Mouse (Mus musculus): ENCODE measurements at regions not wholly inside any gene's neighbourhood (a gene's known extent, or its start where the extent isn't known, plus 50 kb on each side); places are given as distances from the start of the nearest gene placed in this dataset.
"Not testable (repeated sequence)": the region's sequence is repeated elsewhere in the genome, so short reads cannot be mapped to it uniquely, and the experiment has no call there.

DNA sequence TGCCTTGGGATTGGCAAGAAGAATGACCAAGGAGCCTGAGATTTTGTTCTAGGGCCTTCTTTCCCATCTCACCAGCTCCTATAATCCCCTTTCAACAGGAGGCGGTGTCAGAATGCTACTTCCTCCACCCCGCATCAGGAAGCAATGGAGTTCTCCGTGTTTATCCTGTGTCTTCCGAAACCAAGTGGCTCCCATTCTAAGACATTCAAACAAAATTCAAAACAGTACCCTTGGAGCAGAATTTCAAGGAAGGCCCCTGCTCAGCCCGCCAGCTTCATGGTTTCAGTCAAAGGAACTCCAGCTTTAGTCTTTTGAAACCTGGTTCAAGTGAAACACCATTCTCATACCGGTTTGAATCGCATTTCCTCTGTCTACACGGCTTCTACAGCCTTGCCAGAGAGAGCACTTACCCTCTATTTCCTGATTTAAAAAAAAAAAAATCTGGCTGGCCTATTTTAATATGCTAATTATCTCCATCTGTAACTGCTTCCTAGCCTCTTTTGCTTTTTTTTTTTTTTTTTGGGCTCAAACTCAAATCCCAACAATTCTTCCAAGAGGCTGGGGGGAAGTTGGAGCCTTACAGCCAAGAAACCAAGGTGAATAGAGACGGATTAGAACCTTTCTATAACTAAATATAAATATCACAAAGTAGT, 167.7 kb upstream of the Fam3c start:
- DNase-seq (ENCODE audit: low spot score in 2 of 2) = peak; percentile 25 to 29

DNA sequence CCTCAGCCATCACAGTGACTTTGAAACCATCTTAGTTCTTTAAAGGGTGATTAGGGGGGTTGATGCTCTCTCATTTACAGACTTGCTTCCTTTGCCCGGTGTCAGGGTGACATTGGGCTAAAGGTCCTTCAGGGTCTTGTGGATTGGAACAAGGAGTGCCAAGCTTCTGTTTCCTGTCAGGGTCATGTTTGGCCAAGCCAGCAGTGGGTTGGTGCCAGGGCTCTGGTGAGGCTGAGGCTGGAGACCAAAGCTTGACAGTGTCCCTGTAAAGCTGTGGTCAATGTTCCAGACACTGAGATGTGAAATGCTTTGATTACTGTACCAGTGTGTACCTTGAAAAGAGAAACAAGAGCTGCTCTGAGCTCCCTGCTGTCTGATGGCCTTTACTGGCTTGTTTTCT, 150.8 kb upstream of the Fam3c start:
- DNase-seq (ENCODE audit: low spot score in 2 of 2) = no peak

DNA sequence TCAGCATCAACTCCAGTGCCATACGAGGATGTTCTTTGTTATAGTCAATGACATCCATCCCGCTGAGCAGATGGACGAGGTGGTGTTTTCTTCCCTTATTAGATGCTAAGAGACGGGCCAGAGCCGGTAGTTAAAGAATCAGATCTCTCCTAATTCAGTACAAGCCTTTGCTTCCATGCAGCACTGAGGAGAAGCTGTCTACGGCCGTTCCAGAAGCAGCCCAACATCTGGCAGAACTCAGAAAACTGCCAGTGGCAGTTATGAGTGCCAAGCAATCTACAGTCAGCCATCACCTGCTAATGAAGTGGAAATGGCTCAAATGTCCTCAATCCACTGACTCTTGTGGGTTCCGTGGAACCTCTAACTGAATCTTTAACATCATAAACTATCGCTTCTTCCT, 141.3 kb upstream of the Fam3c start:
- no peak for DNase-seq (ENCODE audit: low spot score in 2 of 2)

DNA sequence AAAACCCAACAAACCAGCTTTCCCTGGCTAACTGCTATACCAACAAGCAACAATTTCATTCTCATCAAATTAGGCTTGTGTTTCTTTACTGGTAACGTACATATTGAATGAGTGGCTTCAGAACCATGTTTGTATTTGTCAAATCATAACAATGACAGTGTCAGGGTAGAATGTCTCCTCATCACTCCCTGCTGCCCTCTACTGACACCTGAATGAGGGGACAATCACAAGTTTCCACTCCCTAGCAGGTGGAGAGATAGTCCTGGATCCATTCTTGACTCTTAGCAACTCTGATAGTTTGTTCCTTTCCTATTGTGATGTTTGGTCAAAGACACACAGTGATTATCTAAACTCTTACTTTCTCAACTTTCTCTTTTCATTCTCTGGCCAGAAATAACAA, 140.4 kb upstream of the Fam3c start:
- no peak for DNase-seq (ENCODE audit: low spot score in 2 of 2)

DNA sequence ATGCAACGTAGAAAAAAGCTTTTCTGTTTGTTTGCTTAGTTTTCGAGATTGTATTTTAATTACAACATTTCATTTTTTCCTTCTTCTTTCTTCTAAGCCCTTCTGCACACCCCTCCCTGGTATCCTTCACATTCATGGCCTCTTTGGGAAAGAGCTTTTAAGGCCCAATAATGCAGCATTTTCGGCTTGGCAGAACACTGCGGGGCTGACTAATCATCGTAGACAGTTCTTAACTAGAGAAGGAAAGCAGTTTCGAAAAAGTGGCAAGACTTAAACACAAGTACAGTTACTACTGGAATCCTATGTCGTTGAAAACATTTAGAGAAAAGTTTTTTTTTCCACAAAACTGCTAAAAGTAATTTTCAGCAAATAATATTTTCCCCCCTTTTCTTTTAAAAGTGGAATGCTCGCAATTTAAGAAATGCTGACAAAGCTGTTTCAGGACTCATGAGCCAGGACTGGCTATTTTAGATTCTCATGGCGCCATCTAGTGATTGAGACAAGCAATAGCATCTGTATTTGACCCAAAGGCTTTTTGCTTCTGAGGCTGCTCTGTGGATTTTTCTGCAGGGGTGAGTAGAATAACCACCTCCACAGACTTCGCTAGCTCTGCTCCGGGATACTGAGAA, 137.7 kb upstream of the Fam3c start:
- peak in 1 of 2 experiments; percentile 79 for DNase-seq (ENCODE audit: low spot score in 2 of 2)

DNA sequence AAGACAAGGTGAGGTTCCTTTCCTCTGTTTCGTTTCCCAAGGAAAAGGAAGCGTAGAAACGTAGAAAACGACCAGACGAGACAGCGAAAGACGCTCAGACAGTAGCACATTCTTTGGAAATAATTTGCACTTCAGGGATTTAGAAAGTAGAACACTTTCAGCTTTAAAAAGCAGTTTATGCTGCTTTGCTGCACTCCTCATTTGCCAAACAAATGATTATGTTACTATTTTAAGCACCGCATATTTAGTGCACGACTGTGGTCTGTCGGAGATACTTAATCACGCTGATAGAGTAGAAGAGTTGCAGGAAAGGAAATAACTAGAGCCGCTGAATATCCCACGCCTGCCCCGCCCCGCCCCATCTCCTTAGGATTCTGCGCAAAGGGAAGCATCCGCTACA, 136.9 kb upstream of the Fam3c start:
- DNase-seq (ENCODE audit: low spot score in 2 of 2) = no peak

DNA sequence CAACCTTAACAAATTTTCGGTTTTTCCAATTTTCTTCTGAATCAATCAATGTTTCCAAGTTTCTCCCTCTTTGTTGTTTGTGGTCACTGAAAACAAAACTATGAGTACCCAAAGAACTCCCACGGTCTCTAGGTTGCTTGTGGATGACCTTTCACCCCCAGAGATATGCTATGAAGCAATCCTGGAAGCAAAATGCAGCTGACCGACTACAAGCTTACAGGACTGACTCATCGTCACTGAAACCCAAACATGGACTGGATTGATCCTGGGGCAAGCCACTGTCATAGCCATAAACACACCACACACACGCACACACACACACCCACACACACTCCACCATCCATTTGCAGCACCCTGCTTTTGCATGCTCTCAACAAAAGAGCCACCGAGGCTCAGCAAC, 134.7 kb upstream of the Fam3c start:
- DNase-seq (ENCODE audit: low spot score in 2 of 2) = no peak

DNA sequence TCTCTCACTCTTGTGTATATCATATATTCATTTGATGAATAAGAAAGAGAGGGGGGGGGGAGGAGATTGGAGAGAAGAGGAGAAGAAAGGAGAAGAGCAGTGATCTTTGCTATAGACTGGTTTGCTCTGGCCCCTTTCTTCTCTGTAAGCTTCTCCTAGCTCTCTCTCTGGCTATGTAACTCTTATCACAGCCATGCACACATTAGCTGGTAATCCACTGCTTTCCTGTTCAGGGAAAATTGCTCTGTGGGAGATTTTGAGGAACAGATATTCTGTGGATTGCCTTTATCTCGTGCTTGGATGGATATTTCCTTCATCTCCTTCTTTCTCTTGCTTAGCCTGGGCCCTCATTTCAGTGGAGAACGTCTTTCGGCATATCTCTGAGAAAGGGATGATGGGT, 131.4 kb upstream of the Fam3c start:
- DNase-seq (ENCODE audit: low spot score in 2 of 2) = no peak

DNA sequence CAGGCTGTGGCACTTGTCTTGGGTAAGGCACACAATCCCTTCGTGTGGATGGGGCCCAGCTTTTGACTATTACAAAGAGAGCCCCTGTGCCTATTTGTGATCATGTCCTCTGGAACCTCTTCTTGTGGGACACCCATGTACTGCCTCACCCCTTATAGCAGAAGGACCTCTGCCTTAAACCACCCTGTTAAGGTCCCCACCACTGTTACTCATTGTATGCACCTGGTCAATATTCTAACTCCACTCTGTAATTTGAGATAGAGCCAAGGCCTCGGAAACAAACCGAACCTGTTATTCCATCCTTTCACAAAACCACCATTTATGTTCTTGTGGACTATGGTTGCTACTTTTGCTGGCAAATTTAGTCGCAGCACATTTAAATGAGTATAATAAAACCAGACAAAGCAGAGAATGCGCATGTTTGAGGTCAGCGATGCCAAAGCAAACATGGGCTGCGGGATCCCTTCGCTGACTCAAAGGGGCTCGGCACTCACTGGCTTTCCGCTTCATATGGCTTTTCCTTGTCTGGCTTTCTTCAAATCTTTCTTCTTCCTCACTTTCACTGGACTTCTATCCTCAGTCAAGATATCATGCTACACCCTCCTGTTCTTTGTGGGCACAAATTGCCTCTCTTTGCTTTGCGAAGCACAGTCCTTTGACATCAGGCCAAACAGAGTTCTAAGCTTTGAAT, 129.9 kb upstream of the Fam3c start:
- no peak for DNase-seq (ENCODE audit: low spot score in 2 of 2)

DNA sequence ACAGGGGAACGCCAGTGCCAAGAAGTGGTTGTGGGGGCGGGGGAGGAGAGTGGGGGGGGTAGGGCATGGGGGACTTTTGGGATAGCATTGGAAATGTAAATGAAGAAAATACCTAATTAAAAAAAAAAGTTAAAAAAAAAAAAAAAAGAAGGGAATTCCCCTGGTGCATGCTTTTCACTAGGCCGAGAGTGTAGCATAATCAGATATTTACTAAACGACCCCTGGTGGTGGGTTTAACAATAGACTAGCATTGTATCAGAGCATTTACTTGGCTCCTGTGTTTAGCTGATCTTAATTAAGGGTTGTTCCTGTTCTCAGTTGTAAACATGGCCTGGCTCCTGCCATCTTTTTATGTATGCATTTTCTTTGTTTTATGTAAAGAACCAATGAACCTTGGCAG, 126.2 kb upstream of the Fam3c start:
- not testable (repeated sequence) for DNase-seq (ENCODE audit: low spot score in 2 of 2)

DNA sequence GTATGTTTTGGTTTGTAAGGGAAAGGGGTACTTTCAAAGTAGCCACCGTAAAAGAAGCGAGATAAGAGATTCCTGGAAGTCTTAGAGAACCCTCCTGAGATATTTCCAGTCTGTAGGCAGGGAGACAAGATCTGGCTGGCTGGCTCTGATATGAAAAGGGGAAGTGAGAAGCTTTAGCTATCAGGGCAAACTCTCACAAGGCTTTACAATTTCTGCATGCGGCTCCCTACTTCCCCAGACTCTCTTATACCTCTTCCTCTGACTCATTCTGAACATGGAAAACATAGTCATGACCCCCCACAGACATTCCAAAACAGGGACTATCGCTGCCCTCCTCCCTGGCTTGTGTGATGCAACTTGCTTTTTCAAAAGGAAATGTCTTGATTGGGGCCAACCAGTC, 118.6 kb upstream of the Fam3c start:
- no peak for DNase-seq (ENCODE audit: low spot score in 2 of 2)

DNA sequence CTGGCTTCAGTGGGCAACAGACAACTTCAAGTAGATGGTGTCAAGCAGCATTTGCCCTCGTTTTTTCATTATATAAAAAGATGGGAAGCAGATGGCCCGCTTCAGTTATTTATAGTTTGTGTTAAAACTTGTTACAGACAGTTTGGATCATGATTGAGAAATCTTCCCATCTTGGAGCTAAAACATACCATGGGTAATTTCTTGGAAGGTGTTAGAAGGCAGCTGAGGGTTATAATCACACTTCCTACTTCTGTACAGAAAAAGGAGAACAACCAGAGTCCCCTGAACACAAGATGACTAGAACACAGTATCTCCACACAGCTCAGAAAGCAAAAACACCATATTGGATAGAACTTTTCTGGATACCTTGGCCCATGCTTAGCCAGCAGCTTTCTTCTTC, 118.0 kb upstream of the Fam3c start:
- DNase-seq (ENCODE audit: low spot score in 2 of 2) = no peak

DNA sequence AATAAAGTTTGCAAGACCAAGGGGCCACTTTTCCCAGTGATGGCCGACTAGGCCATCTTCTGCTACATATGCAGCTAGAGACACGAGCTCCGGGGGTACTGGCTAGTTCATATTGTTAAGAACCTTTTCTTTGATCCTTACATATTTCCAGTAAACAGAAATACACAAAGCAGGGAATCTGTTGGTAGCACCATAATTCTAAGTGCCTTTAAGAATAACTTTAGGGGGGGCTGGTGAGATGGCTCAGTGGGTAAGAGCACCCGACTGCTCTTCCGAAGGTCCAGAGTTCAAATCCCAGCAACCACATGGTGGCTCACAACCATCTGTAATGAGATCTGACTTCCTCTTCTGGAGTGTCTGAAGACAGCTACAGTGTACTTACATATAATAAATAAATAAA, 116.4 kb upstream of the Fam3c start:
- not testable (repeated sequence) for DNase-seq (ENCODE audit: low spot score in 2 of 2)

DNA sequence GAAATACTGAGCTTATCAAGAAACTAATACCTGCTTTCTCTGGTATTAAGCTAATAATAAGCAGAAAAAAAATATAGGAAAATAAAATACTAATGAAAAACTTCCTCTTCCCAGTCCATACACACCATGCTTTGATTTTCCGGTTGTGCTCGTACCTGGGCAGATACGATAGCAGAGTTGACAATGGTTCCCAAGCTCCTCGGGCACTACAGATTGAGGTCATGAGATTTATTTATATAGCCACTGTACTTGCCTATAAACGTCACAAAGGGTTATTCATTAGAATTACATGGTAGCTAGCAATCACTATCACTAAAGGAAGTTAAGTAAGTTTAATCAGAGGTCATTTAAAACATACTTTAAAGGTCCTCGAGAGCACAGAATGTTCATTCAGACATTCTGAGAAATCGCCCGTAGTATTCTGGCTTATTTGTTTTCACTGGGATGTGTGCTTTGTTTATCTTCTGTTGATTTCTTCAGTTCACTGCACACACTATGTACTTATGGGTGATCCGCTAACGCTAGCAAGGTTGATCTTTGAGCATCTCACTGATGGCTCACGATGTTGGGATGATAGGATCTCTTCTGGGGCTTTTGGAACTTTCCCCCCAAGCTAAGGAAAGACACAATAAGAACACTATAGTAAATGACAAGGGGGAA, 111.4 kb upstream of the Fam3c start:
- DNase-seq (ENCODE audit: low spot score in 2 of 2) = no peak

DNA sequence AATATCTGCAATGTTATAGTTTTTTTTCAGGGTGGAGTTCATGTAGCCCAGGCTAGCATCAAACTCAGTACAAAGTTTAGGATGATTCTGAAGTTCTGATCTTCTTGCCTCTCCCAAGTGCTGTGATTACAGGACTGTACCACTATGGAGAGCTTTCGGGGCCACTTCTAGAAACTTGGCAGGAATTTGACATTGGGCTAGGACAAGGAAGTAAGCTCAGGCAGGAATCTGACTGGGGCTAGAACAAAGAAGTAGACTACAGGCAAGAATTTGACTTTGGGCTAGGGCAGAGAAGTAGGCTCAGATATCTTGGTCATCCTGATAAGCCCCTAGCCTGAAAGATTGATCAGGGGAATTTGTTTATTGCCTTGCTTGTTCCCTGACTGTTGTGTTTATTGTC, 109.9 kb upstream of the Fam3c start:
- no peak for DNase-seq (ENCODE audit: low spot score in 2 of 2)

DNA sequence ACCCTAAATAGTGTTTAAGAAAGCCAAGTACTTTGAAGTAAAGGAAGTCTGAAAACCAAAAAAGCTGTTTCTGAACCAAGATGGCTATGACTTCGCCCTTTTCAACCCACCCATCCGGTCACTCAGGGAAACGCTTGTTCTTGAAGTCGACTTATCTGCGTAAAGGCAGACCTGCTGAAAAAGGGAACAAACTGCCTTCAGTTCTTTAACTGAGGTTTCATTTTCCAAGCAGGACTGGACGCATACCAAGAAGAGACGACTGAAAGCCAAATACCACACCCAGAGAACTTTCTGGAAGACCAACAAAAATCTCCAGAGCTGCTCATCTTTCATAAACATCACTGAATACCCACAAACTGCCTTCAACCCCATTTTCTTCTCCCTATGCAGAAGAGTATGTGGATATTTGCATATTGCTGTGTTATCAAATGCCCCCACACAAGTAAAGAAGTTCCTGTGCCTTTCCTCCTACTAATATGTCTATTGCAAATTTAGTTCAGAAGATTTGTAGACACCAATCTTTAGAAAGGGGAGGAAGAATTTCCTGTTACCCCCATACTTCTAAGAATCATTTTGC, 103.5 kb upstream of the Fam3c start:
- DNase-seq (ENCODE audit: low spot score in 2 of 2) = no peak

DNA sequence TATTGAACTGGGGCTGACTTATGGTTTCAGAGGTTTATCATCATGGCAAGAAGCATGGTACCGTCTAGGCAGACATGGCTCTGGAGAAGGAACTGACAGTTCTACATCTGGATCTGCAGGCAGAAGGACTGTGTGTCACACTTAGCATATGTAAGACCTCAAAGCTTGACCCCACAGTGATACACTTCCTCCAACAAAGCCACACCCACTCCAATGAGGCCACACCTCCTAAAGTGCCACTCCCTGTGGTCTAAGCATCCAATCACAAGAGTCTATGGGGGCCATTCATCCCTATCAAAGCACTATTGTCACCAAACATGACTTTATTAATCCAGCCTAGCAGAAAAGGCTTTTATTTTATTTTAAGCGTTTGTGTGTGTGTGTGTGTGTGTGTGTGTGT, 96.2 kb upstream of the Fam3c start:
- no peak for DNase-seq (ENCODE audit: low spot score in 2 of 2)

DNA sequence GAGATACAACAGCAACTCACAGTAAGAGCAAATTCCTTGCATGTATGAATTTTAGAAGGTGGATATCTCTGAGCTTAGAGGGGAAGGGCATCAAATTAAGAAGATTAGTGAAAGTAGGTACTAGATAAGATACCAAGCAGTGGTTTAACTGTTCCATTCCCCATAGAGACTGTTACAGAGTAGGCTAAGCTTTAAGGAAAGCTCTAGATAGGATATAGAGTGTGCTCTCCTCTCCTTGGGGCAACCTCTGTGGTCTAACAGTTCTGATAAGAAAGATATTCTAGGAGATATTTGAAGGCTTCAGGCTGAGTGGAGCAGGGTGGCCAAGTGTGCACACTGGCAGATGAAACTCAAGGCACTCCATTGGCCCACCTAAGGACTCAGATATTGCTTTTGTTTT, 94.5 kb upstream of the Fam3c start:
- DNase-seq (ENCODE audit: low spot score in 2 of 2) = no peak

DNA sequence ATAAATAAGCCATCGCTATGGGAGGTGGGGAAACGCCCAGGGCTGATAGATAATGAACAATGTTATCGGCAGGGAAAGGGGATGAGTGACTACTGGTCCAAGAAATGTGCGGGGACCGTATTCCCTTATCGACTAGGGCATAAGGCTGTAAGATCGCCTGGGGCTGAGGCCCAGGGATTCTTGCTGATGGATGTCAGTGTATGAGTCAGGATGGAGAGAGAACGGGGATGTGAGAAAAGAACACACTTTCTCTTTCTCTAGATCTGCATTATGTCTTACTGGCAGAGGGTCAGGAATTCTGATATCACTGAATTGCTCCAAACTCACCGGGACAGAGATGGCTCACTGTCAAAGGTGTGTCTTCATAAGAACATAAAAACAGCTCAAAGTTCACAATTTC, 92.9 kb upstream of the Fam3c start:
- no peak for DNase-seq (ENCODE audit: low spot score in 2 of 2)

DNA sequence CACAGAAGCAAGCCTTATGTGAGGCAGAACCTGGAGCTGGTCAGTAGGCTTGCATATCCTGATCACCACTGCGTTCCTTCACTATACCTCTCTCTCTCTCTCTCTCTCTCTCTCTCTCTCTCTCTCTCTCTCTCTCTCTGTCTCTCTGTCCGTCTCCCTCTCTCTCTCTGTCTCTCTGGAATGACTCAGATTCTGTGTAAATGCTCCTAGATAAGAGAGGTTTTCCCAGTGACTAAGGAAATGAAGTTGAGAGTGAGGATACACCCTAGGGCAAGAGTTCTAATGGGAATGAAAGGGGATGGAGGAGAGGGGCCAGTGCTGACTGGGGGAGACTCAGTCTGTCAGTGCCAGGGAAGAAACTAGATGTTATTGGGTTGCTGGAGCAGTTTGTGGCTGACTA, 91.6 kb upstream of the Fam3c start:
- DNase-seq (ENCODE audit: low spot score in 2 of 2) = no peak

DNA sequence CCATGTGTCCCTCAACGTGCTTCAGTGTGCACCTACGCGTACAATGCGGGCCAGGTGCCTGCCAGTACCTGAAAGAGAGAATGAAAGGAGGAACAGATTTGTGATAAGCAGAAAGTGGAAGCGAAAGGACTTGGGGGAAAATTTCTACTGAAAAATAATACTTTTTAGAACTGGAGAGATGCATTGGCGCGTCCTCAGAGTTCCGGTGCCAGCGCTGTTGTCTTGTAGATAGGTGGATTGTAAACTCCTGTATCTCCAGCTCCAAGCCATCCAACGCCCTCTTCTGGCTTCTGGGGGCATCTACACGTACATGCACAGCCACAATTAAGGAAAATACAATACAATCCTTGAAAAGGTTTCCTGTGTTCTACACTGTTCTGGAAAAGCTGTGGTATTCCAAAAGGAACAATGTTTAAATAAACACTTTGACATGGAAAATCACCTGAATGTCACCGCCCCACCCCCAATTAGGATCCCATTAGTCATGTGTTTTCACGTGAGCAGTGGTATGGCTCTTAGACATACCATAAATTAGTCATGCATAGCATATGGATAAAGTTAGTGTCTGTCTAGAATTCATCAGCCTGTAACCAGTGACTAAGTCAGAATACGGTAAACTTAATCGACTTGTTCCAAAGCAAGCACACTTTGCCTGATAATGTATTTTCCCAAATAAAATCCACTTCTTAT, 90.7 kb upstream of the Fam3c start:
- DNase-seq (ENCODE audit: low spot score in 2 of 2) = no peak

Measured in layer of hippocampus, postnatal 14 days (tissue).